Mouse (Mus musculus) small intestine, adult 2 months (tissue): ENCODE results near the gene Arl6. TPM values are rescaled to one million over a fixed set of nuclear protein-coding genes. Genes with fewer than 3 reads are reported as not detected.

Experiments
- H3K27ac ChIP-seq: fragments of 200-500 bp; 2 replicates; pipeline ENCODE4 v1.5.1; 2012; ENCODE audit warnings: low read depth, low read length, control low read depth, inconsistent platforms; ENCODE audit not compliant: insufficient read depth
- H3K27me3 ChIP-seq: fragments of 200-500 bp; 2 replicates; pipeline ENCODE4 v1.6.1; 2012; ENCODE audit warnings: mild to moderate bottlenecking, moderate library complexity, low read length, inconsistent platforms; ENCODE audit not compliant: control insufficient read depth, insufficient read depth
- H3K36me3 ChIP-seq: fragments of 200-500 bp; 2 replicates; pipeline ENCODE4 v1.6.1; 2012; ENCODE audit warnings: mild to moderate bottlenecking, low read length, control low read depth, inconsistent platforms; ENCODE audit not compliant: control insufficient read depth, insufficient read depth
- H3K4me1 ChIP-seq: fragments of 200-500 bp; 2 replicates; pipeline ENCODE4 v1.6.1; 2012; ENCODE audit warnings: low read length, inconsistent platforms, mixed read lengths; ENCODE audit not compliant: control insufficient read depth, insufficient read depth, insufficient read length
- H3K4me3 ChIP-seq: fragments of 200-500 bp; 2 replicates; pipeline ENCODE4 v1.5.1; 2012; ENCODE audit warnings: low read depth, mild to moderate bottlenecking, control low read depth, inconsistent platforms, low read length, moderate library complexity
- CTCF ChIP-seq: fragments of 200-500 bp; IDR thresholded peaks from 2 replicates; pipeline ENCODE4 v1.5.1; 2012; ENCODE audit warnings: low read depth, mild to moderate bottlenecking, control low read depth, inconsistent platforms, low read length, moderate library complexity, mixed read lengths; ENCODE audit not compliant: insufficient replicate concordance, insufficient read length; ENCODE audit errors: extremely low read depth
- POLR2A ChIP-seq: fragments of 200-500 bp; IDR thresholded peaks from 2 replicates; pipeline ENCODE4 v1.6.1; 2012; ENCODE audit warnings: low read depth, mild to moderate bottlenecking, control low read depth, inconsistent platforms, low read length, moderate library complexity
- WGBS: fragments of 180-500 bp; shearing (Covaris S2); methylation state at CpG from one replicate; pipeline ENCODE4 v1.1.7; 2018; 5-methylcytosine and 5-hydroxymethylcytosine counted together
- polyA plus RNA-seq: library from polyadenylated mRNA; depleted of rRNA; stranded (reverse); fragments of >200 nt; gene quantifications from 2 replicates; pipeline ENCODE4 v1.2.3, GENCODE M21; 2012

Gene Arl6
- polyA plus RNA-seq, 1 experiment = 0.19 TPM

GRCm38 (mm10) chr16:59621554-59621953, 17.6 kb downstream of the Arl6 start:
- H3K4me3 ChIP-seq = no peak overlapping the region
- peaks cover 1% of the 10 kb centered on the region; the same call in 1 of the 2 replicates for H3K4me1 ChIP-seq
- no peak overlapping the region for H3K27ac ChIP-seq
- TF ChIP-seq POLR2A (no peak), CTCF (no peak)
- no peaks in the 10 kb centered on the region for H3K36me3 ChIP-seq
- WGBS = 96% methylated on average over 2 of the region's 2 CpGs
- H3K27me3 ChIP-seq = no peaks in the 10 kb centered on the region

GRCm38 (mm10) chr16:59617167-59617566, 22.0 kb downstream of the Arl6 start:
- no peak for TF ChIP-seq POLR2A
- peak; percentile 33; the same call in 1 of the 2 replicates for TF ChIP-seq CTCF
- Histone ChIP-seq H3K4me1 (peaks cover 1% of the 10 kb centered on the region; the same call in 1 of the 2 replicates), H3K27ac (no peak overlapping the region), H3K4me3 (no peak overlapping the region), H3K27me3 (no peaks in the 10 kb centered on the region), H3K36me3 (no peaks in the 10 kb centered on the region)
- 22% methylated on average over 3 of the region's 3 CpGs for WGBS

GRCm38 (mm10) chr16:59615675-59616074, 23.5 kb downstream of the Arl6 start:
- Histone ChIP-seq H3K27ac (no peak overlapping the region), H3K27me3 (no peaks in the 10 kb centered on the region), H3K36me3 (no peaks in the 10 kb centered on the region), H3K4me1 (peaks cover 1% of the 10 kb centered on the region; the same call in 1 of the 2 replicates), H3K4me3 (no peak overlapping the region)
- TF ChIP-seq CTCF = no peak
- no peak for TF ChIP-seq POLR2A
- WGBS = 64% methylated on average over 3 of the region's 3 CpGs

GRCm38 (mm10) chr16:59610750-59611149, 28.4 kb downstream of the Arl6 start:
- 41% methylated on average over 1 of the region's 1 CpGs for WGBS
- Histone ChIP-seq H3K4me3 (no peak overlapping the region), H3K27ac (no peak overlapping the region), H3K4me1 (no peaks in the 10 kb centered on the region), H3K36me3 (no peaks in the 10 kb centered on the region), H3K27me3 (no peaks in the 10 kb centered on the region)
- TF ChIP-seq POLR2A = no peak
- no peak for TF ChIP-seq CTCF

- WGBS = 60% methylated on average over 15 of the region's 15 CpGs
- H3K36me3 ChIP-seq = no peaks in the 10 kb centered on the region
- H3K4me1 ChIP-seq = peaks cover 4% of the 10 kb centered on the region
- H3K4me3 ChIP-seq = no peak overlapping the region
- no peak overlapping the region for H3K27ac ChIP-seq
- no peaks in the 10 kb centered on the region for H3K27me3 ChIP-seq
- TF ChIP-seq POLR2A (no peak), CTCF (no peak)
Measured at GRCm38 (mm10) chr16:59604078-59604781, 35.0 kb downstream of the Arl6 start.

GRCm38 (mm10) chr16:59600311-59601251, 38.6 kb downstream of the Arl6 start, which contains the start of gene Crybg3:
TSS of gene Crybg3 (minus strand) at chr16:59600979.
- TF ChIP-seq CTCF = no peak
- peak; percentile 41; the same call in 1 of the 2 replicates for TF ChIP-seq POLR2A
- peak within 1 kb of the TSS; percentile 57; the same call in 1 of the 2 replicates for H3K27ac ChIP-seq
- 1% methylated on average over 89 of the region's 90 CpGs for WGBS

GRCm38 (mm10) chr16:59599411-59600265, 39.6 kb downstream of the Arl6 start:
- H3K27ac ChIP-seq = peak overlapping the region; percentile 57
- TF ChIP-seq POLR2A (no peak), CTCF (no peak)
- peak overlapping the region; percentile 82 for H3K4me3 ChIP-seq

More at GRCm38 (mm10) chr16:59600311-59601251, 38.6 kb downstream of the Arl6 start, which contains the start of gene Crybg3:
- peak within 1 kb of the TSS; percentile 82 for H3K4me3 ChIP-seq
- H3K4me1 ChIP-seq = peaks cover 4% of the 10 kb centered on the region
- H3K36me3 ChIP-seq = no peaks in the 10 kb centered on the region
- H3K27me3 ChIP-seq = no peaks in the 10 kb centered on the region

More at GRCm38 (mm10) chr16:59599411-59600265, 39.6 kb downstream of the Arl6 start:
- WGBS = 33% methylated on average over 17 of the region's 17 CpGs
- no peaks in the 10 kb centered on the region for H3K27me3 ChIP-seq
- H3K36me3 ChIP-seq = no peaks in the 10 kb centered on the region
- peaks cover 4% of the 10 kb centered on the region for H3K4me1 ChIP-seq
